Mouse (Mus musculus) megakaryocyte-erythroid progenitor cell, adult 5-6 weeks (primary cell): ENCODE measurements around the gene Map3k7cl. TPM values are rescaled to one million over a fixed set of nuclear protein-coding genes. Genes with fewer than 3 reads are reported as not detected.

Experiments
- ATAC-seq: replicated peaks from 2 replicates; pipeline ENCODE4 v1.8.0; 2016; ENCODE audit warnings: mild to moderate bottlenecking, inconsistent platforms; ENCODE audit not compliant: severe bottlenecking, poor library complexity, low FRiP score, low TSS enrichment
- total RNA-seq, 2 experiments: library from RNA; stranded (forward) in 1 of 2; stranded (reverse) in 1 of 2; fragments of 200-1000, 215-1000 nt in 1 of 2; fragments of >200 nt in 1 of 2; fragmentation: Nextera tagmentation in 1 of 2; gene quantifications; 2 replicates each; pipeline ENCODE4 v1.2.3; 2014 to 2017

Map3k7cl gene
- total RNA-seq, 2 experiments from 2014 or later = not detected

DNA sequence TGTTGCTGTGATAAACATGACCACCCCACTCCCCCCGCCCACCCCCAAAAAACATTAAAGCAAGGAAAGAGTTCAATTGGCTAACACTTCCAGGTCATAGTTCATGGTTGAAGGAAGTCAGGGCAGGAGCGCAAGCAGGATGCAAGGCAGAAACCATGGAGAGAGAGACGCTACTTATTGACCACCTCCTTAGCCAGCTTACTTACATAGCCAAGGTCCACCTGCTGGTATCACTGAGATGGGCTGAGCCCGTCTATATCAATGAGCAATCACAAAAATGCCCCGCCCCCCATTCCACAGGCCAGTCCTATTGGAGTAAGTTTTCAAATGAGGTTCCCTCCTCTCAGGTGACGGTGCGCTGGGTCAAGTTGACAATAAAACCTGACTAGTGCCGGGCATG is 72.7 kb downstream of the Map3k7cl start:
- ATAC-seq = no peak

DNA sequence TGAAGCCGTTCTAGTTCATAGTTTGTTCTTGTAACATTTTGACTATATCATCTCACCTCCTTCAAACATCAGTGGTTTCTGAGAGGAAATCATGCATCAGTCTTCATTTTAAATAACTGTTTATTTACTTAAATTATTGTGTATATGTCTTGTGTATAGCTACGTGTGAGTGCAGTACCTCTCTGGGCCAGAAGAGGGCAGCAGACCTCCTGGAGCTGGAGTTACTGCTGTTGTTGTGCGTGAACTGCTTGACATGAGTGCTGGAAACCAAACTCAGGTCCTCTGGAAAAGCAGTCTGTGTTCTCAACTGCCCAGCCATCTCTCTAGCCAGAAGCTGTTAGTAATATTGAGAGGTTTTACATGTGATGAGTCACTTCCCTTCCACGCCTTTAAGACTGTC is 73.6 kb downstream of the Map3k7cl start:
- ATAC-seq = no peak

DNA sequence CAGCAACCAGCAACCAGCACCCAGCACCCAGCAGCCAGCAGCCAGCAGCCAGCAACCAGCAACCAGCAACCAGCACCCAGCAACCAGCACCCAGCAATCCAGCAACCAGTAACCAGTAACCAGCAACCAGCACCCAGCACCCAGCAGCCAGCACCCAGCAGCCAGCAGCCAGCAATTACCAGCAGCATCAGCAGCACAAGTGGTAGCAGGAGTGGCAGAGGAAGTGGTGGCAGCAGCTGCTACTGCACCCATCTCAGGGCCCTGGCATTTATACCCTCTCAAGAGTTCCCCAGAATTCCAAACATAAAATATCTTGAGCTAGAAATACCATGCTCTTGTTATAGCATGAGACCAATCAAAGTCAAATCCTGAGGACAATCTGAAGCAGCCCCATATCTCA is 81.6 kb downstream of the Map3k7cl start:
- no peak for ATAC-seq

DNA sequence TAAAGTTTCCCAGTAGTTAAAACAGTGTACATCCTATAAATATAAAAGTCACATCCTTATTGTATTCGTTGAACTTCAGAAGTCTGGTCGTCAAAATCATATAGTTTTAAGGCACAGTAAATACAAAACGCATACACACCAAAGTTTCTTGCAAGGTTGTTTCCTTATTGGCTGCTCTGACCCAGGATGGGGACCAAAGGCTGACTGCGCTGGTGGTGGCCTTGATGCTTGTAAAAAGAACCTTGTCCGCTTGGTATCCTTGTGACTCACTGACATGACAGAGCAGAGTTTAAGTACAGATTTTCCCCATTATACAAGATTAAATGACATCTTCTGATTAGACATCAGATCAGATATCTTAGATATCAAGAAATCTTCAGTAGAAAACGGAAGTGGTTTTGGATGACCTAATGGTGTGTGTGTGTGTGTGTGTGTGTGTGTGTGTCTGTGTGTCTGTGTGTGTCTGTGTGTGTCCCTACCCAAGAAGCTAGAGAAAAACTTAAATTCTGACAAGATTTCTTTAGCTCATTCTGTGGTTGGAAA is 82.2 kb downstream of the Map3k7cl start:
- ATAC-seq = no peak

DNA sequence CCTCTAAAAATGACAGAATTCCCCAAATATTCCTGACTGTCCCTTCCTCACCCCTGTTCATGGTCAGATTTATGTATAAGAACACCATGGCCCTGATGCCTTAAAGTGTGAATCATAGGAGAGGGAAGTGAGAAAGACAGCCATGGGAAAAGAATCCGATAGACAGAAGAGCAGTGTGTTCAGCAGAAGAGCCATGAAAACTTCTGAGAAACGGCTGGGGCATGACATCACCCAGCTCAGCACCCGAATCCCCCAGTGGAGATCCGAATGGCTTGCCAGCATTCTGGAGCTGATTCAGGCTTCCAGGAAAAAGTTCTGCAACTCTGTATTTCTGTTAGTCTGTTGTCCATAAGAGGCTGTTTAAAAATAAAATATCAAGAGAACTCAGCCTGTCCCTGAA is 82.7 kb downstream of the Map3k7cl start:
- no peak for ATAC-seq

DNA sequence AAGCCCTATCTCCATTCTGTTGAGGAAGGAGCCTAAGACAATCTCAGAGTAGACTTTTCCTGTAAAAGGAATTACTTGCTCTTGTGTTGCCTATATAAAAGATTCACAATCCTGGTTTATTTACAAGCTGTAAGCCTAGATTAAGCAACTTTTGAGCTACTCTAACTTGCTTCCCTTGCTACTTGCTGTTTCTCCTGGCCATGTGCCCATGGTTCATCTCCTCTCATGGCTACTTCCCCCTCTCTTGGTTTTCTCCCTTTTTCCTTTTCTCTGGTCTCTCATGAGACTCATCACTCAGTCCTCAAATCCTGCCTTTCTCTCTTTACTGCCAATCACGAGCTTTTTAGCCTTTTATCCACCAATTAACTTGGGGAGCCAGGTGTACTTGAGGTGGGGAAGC is 85.0 kb downstream of the Map3k7cl start:
- no peak for ATAC-seq

DNA sequence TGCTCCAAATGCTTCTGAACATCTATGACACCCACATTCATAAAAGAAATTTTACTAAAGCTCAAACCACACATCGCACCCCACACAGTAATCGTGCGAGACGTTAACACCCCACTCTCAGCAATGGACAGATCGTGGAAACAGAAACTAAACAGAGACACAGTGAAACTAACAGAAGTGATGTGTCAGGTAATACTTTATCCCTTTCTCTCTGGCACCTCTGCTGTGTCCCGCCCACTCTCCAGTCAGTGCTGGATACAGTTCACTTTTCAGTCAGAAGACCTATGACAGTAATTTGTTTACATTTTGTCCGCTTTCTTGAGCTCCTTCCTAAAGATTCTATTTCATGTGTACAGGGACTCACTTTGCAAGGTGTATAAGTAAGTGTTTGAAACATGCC is 89.1 kb downstream of the Map3k7cl start:
- no peak for ATAC-seq

DNA sequence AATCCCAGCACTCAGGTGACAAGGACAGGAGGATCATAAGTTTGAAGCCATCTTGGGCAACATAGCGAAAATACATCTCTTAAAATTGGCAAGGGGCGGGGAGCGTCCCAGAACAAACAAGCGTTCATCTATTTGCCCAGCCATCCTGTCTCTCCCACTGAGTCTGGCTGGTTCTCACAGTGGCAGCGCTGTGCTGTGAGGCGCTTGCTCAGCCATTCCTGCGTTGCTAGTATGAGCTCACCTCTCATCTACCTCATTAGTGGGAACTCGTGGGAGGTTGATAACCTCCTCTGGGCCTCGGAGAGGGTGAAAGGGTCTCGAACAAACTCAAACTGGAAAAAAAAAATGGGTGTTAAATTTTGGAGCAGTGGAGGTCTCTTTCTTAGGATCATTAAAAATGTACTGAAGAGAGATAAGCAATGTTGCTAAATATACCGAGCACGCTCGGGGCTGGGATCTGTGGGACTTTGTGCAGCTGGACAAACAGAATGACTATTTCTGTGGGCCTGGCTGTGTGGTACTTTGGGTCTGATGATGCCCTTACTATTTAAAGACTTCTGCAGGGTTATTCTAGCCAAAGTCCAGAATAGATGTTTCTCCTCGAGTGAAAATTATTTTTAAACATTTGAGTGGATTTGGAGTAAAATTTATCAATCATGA is 91.1 kb downstream of the Map3k7cl start:
- no peak for ATAC-seq

Other genes with a start within 250 kb of the Map3k7cl start
- 13.9 and 18.0 TPM in 2 replicates for gene N6amt1, start 199.1 kb upstream of the Map3k7cl start, total RNA-seq (2014; fragmentation: Nextera tagmentation)
- gene N6amt1, start 199.1 kb upstream of the Map3k7cl start, total RNA-seq (2017) = 11.7 and 16.5 TPM in 2 replicates
- 31.3 and 37.6 TPM in 2 replicates for gene Ltn1, start 120.7 kb upstream of the Map3k7cl start, total RNA-seq (2014; fragmentation: Nextera tagmentation)
- gene Ltn1, start 120.7 kb upstream of the Map3k7cl start, total RNA-seq (2017) = 24.0 and 26.9 TPM in 2 replicates
- 7.6 and 10.9 TPM in 2 replicates for gene Rwdd2b, start 112.8 kb upstream of the Map3k7cl start, total RNA-seq (2014; fragmentation: Nextera tagmentation)
- gene Rwdd2b, start 112.8 kb upstream of the Map3k7cl start, total RNA-seq (2017) = 13.1 and 17.1 TPM in 2 replicates
- 69.4 and 88.5 TPM in 2 replicates for gene Usp16, start 98.6 kb upstream of the Map3k7cl start, total RNA-seq (2014; fragmentation: Nextera tagmentation)
- gene Usp16, start 98.6 kb upstream of the Map3k7cl start, total RNA-seq (2017) = 125 and 179 TPM in 2 replicates
- gene Cct8, start 57.5 kb upstream of the Map3k7cl start, total RNA-seq (2014; fragmentation: Nextera tagmentation) = 385 and 389 TPM in 2 replicates
- 923 and 1,111 TPM in 2 replicates for gene Cct8, start 57.5 kb upstream of the Map3k7cl start, total RNA-seq (2017)
- 16.2 and 16.8 TPM in 2 replicates for gene Bach1, start 145.6 kb downstream of the Map3k7cl start, total RNA-seq (2014; fragmentation: Nextera tagmentation)
- 27.1 and 40.1 TPM in 2 replicates for gene Bach1, start 145.6 kb downstream of the Map3k7cl start, total RNA-seq (2017)